Mouse (Mus musculus): ENCODE measurements around the gene Bfsp2.

DNA sequence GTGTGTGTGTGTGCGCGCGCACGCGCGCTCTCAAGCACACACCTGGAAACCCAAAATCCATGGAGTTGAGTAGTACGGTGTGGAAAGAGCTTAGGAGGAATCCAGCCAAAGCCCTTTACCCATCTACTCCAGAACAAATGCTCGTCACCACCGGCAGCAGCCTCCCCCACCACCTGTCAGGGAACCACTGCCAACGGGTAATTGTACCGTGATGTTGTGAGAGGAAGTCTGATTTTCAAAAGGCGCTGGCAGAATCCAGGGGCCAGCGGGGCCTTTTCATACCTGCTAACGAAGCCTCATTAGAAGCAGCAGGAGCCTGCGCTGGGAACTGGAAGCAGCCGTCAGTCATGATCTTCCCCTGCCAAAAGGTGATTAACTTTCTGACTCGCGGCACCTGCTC, 57.4 kb downstream of the Bfsp2 start:
- TF ChIP-seq CTCF (IDR thresholded peaks at IDR 0.05; ENCODE audit: low read depth, low read length) (no peak), EP300 (IDR thresholded peaks at IDR 0.05; ENCODE audit: insufficient read depth, low read depth, low read length) (no peak), POLR2A (IDR thresholded peaks at IDR 0.05; ENCODE audit: insufficient read depth, low read length) (no peak)
